Mouse (Mus musculus) splenic B cell, adult 2 months (primary cell): ENCODE data around the gene Hectd2.
A peak's percentile ranks its signal among the peaks of the same experiment; 100 is the strongest.

ENCODE experiments used
- DNase-seq: peaks from one replicate; pipeline ENCODE4 v3.0.0-alpha.2; 2011; ENCODE audit warnings: low read depth, low spot score
- H3K27me3 ChIP-seq: 2 replicates; pipeline ENCODE4 v1.6.1; 2012; ENCODE audit warnings: mild to moderate bottlenecking, low read length, moderate library complexity, mixed read lengths; ENCODE audit not compliant: control insufficient read depth, poor library complexity, insufficient read depth, severe bottlenecking
- H3K36me3 ChIP-seq: 2 replicates; pipeline ENCODE4 v1.6.1; 2012; ENCODE audit warnings: mild to moderate bottlenecking, low read length, moderate library complexity, mixed read lengths; ENCODE audit not compliant: control insufficient read depth, poor library complexity, insufficient read depth, severe bottlenecking

Hectd2 gene

GRCm38 (mm10) chr19:36554046-36554784 is at the start of gene Hectd2:
Gene Hectd2 (plus strand): TSS chr19:36554639.
- Histone ChIP-seq H3K36me3 (no peaks in the 10 kb centered on the region), H3K27me3 (peaks cover 6% of the 10 kb centered on the region; the same call in 1 of the 2 replicates)
- DNase-seq: peak; percentile 52

GRCm38 (mm10) chr19:36504716-36505115 is 49.7 kb upstream of the Hectd2 start:
- no peaks in the 10 kb centered on the region for H3K27me3 ChIP-seq
- H3K36me3 ChIP-seq: no peaks in the 10 kb centered on the region
- DNase-seq: no peak

GRCm38 (mm10) chr19:36511305-36511704 is 43.1 kb upstream of the Hectd2 start:
- no peak for DNase-seq
- H3K27me3 ChIP-seq: no peaks in the 10 kb centered on the region

GRCm38 (mm10) chr19:36518461-36518860 is 36.0 kb upstream of the Hectd2 start:
- H3K27me3 ChIP-seq: no peaks in the 10 kb centered on the region
- DNase-seq: no peak
- H3K36me3 ChIP-seq: no peaks in the 10 kb centered on the region

More at GRCm38 (mm10) chr19:36511305-36511704, 43.1 kb upstream of the Hectd2 start:
- no peaks in the 10 kb centered on the region for H3K36me3 ChIP-seq

- Histone ChIP-seq H3K36me3 (no peaks in the 10 kb centered on the region), H3K27me3 (no peaks in the 10 kb centered on the region)
- DNase-seq: no peak
Measured at GRCm38 (mm10) chr19:36521568-36521967, 32.9 kb upstream of the Hectd2 start.

- H3K36me3 ChIP-seq: no peaks in the 10 kb centered on the region
- H3K27me3 ChIP-seq: no peaks in the 10 kb centered on the region
- DNase-seq: no peak
Measured at GRCm38 (mm10) chr19:36522558-36523195, 31.8 kb upstream of the Hectd2 start.

- DNase-seq: no peak
- Histone ChIP-seq H3K27me3 (no peaks in the 10 kb centered on the region), H3K36me3 (no peaks in the 10 kb centered on the region)
Measured at GRCm38 (mm10) chr19:36525071-36525470, 29.4 kb upstream of the Hectd2 start.

GRCm38 (mm10) chr19:36533082-36533481 is 21.4 kb upstream of the Hectd2 start:
- no peaks in the 10 kb centered on the region for H3K27me3 ChIP-seq
- DNase-seq: peak; percentile 13
- H3K36me3 ChIP-seq: no peaks in the 10 kb centered on the region

GRCm38 (mm10) chr19:36534011-36534765 is 20.3 kb upstream of the Hectd2 start:
- Histone ChIP-seq H3K36me3 (no peaks in the 10 kb centered on the region), H3K27me3 (no peaks in the 10 kb centered on the region)
- DNase-seq: no peak

- Histone ChIP-seq H3K36me3 (no peaks in the 10 kb centered on the region), H3K27me3 (no peaks in the 10 kb centered on the region)
- no peak for DNase-seq
Measured at GRCm38 (mm10) chr19:36534766-36535140, 19.7 kb upstream of the Hectd2 start.

- H3K36me3 ChIP-seq: no peaks in the 10 kb centered on the region
- no peaks in the 10 kb centered on the region for H3K27me3 ChIP-seq
- DNase-seq: no peak
Measured at GRCm38 (mm10) chr19:36535186-36535585, 19.3 kb upstream of the Hectd2 start.

GRCm38 (mm10) chr19:36535878-36536277 is 18.6 kb upstream of the Hectd2 start:
- Histone ChIP-seq H3K27me3 (no peaks in the 10 kb centered on the region), H3K36me3 (no peaks in the 10 kb centered on the region)
- DNase-seq: no peak

- Histone ChIP-seq H3K36me3 (no peaks in the 10 kb centered on the region), H3K27me3 (no peaks in the 10 kb centered on the region)
- DNase-seq: no peak
Measured at GRCm38 (mm10) chr19:36536929-36537328, 17.5 kb upstream of the Hectd2 start.

- DNase-seq: peak; percentile 70
- H3K36me3 ChIP-seq: no peaks in the 10 kb centered on the region
- no peaks in the 10 kb centered on the region for H3K27me3 ChIP-seq
Measured at GRCm38 (mm10) chr19:36538528-36538927, 15.9 kb upstream of the Hectd2 start.

- DNase-seq: no peak
- Histone ChIP-seq H3K27me3 (no peaks in the 10 kb centered on the region), H3K36me3 (no peaks in the 10 kb centered on the region)
Measured at GRCm38 (mm10) chr19:36539311-36539710, 15.1 kb upstream of the Hectd2 start.
